Mouse (Mus musculus): ENCODE measurements around the gene Naaa.

GRCm38 (mm10) chr5:92287840-92288239 is 9.9 kb upstream of the Naaa start:
- TF ChIP-seq POLR2A (IDR thresholded peaks at IDR 0.05; ENCODE audit: borderline replicate concordance, insufficient read depth, low read length), result no peak
- TF ChIP-seq CTCF (IDR thresholded peaks at IDR 0.05; ENCODE audit: borderline replicate concordance, insufficient read depth, low read depth, low read length), result no peak

All from cerebellum, adult 2 months (tissue).